Mouse (Mus musculus) retina, postnatal 7 days (tissue): ENCODE results near the gene Pacsin2.
"Not testable (repeated sequence)": the region's sequence is repeated elsewhere in the genome, so short reads cannot be mapped to it uniquely, and the experiment has no call there.

ENCODE experiments used
- DNase-seq: peaks from one replicate; pipeline ENCODE4 v3.0.0-alpha.2; 2012; ENCODE audit warnings: low read depth, low spot score

The Pacsin2 gene

GRCm38 (mm10) chr15:83375136-83375535, 89.3 kb downstream of the Pacsin2 start:
- peak; percentile 29 for DNase-seq

- no peak for DNase-seq
These were observed 90.3 kb downstream of the Pacsin2 start for GRCm38 (mm10) chr15:83374076-83374475.

GRCm38 (mm10) chr15:83368702-83369101, 95.7 kb downstream of the Pacsin2 start:
- not testable (repeated sequence) for DNase-seq

- no peak for DNase-seq
These were observed 96.1 kb downstream of the Pacsin2 start for GRCm38 (mm10) chr15:83368261-83368660.

- DNase-seq, result peak; percentile 58
These were observed 97.4 kb downstream of the Pacsin2 start for GRCm38 (mm10) chr15:83366933-83367552.

- DNase-seq, result no peak
These were observed 98.7 kb downstream of the Pacsin2 start for GRCm38 (mm10) chr15:83365697-83366096.

- no peak for DNase-seq
These were observed 100.2 kb downstream of the Pacsin2 start for GRCm38 (mm10) chr15:83364194-83364593.

- DNase-seq, result not testable (repeated sequence)
These were observed 101.6 kb downstream of the Pacsin2 start for GRCm38 (mm10) chr15:83362813-83363212.

- not testable (repeated sequence) for DNase-seq
These were observed 103.5 kb downstream of the Pacsin2 start for GRCm38 (mm10) chr15:83360899-83361298.

- DNase-seq, result no peak
These were observed 104.3 kb downstream of the Pacsin2 start for GRCm38 (mm10) chr15:83360140-83360539.

- no peak for DNase-seq
These were observed 105.9 kb downstream of the Pacsin2 start for GRCm38 (mm10) chr15:83358476-83358875.

GRCm38 (mm10) chr15:83351546-83351945, 112.9 kb downstream of the Pacsin2 start:
- no peak for DNase-seq

GRCm38 (mm10) chr15:83350859-83351258, 113.5 kb downstream of the Pacsin2 start:
- DNase-seq, result no peak

GRCm38 (mm10) chr15:83349954-83350711, 114.3 kb downstream of the Pacsin2 start, which contains the start of gene Arfgap3:
Gene Arfgap3, minus strand, starts transcription at chr15:83350247.
- peak; percentile 80 for DNase-seq

GRCm38 (mm10) chr15:83349225-83349953, 115.0 kb downstream of the Pacsin2 start:
- DNase-seq, result no peak

- no peak for DNase-seq
These were observed 115.7 kb downstream of the Pacsin2 start for GRCm38 (mm10) chr15:83348747-83349146.

GRCm38 (mm10) chr15:83345898-83346529, 118.4 kb downstream of the Pacsin2 start:
- DNase-seq, result no peak

- no peak for DNase-seq
These were observed 119.5 kb downstream of the Pacsin2 start for GRCm38 (mm10) chr15:83344956-83345355.

- DNase-seq, result no peak
These were observed 120.2 kb downstream of the Pacsin2 start for GRCm38 (mm10) chr15:83344157-83344556.

- no peak for DNase-seq
These were observed 125.5 kb downstream of the Pacsin2 start for GRCm38 (mm10) chr15:83338908-83339307.

- no peak for DNase-seq
These were observed 126.2 kb downstream of the Pacsin2 start for GRCm38 (mm10) chr15:83337903-83338870.
